In genomic region chr4:137887337-137887992, GRCm38 (mm10) we compare ENCODE assay signal across 19 mouse cellular contexts. TPM values are rescaled to one million over a fixed set of nuclear protein-coding genes. Genes with fewer than 3 reads are reported as not detected.
DNase-seq lines count a peak whose midpoint lies in the region; ATAC-seq and TF ChIP-seq lines count a peak whose summit lies in the region.
"Had no signal": no experiment of that assay in that cellular context is flagged by ENCODE, and none has a peak within 500 bp of the region (broad histone marks: within the 10 kb centered on the region; RNA-seq: fewer than 3 reads in every experiment).

No protein-coding gene starts in this region.

- ATAC-seq in hindbrain, postnatal 0 days, result no peak
- ATAC-seq in liver, embryonic 14.5 days (ENCODE audit: insufficient read depth), result no peak
- no peak for ATAC-seq in forebrain, postnatal 0 days
- ATAC-seq: CD4-positive, CD25-positive, alpha-beta regulatory T cell, adult 4 months; forebrain, embryonic 15.5 days had no signal

- 61% methylated on average over 10 of the region's 10 CpGs for WGBS in heart, adult 2 months
- WGBS in hindbrain, embryonic 10.5 days, result 84% methylated on average over 10 of the region's 10 CpGs
- WGBS in hindbrain, postnatal 0 days, result 85% methylated on average over 10 of the region's 10 CpGs
- WGBS in lung, adult 2 months, result 49% methylated on average over 10 of the region's 10 CpGs
- WGBS in liver, embryonic 14.5 days (ENCODE audit: insufficient replicate concordance), result 42% methylated on average over 10 of the region's 10 CpGs
- 86% methylated on average over 10 of the region's 10 CpGs for WGBS in forebrain, postnatal 0 days

- no peak for TF ChIP-seq POLR2A in heart, adult 2 months (IDR thresholded peaks at IDR 0.05; ENCODE audit: insufficient read depth, low read depth, low read length)
- no peak for TF ChIP-seq POLR2A in lung, adult 2 months (IDR thresholded peaks at IDR 0.05; ENCODE audit: borderline replicate concordance, extremely low read depth, low read depth, low read length)

- peak overlapping the region; percentile 41; the same call in 1 of the 2 replicates for H3K27ac ChIP-seq in heart, adult 2 months
- peak overlapping the region; percentile 25; the same call in 1 of the 2 replicates for H3K27ac ChIP-seq in hindbrain, embryonic 10.5 days
- no peak overlapping the region for H3K27ac ChIP-seq in hindbrain, postnatal 0 days
- no peak overlapping the region for H3K27ac ChIP-seq in liver, embryonic 14.5 days
- no peak overlapping the region; the same call in 1 of the 2 replicates for H3K27ac ChIP-seq in forebrain, postnatal 0 days (ENCODE audit: low read depth, low read length)
- H3K27ac ChIP-seq: embryonic facial prominence, embryonic 12.5 days; forebrain, embryonic 15.5 days; hindbrain, embryonic 14.5 days had no signal

- H3K4me3 ChIP-seq in heart, adult 2 months, result no peak overlapping the region
- H3K4me3 ChIP-seq in hindbrain, embryonic 10.5 days, result no peak overlapping the region
- no peak overlapping the region for H3K4me3 ChIP-seq in hindbrain, postnatal 0 days (ENCODE audit: low read length)
- no peak overlapping the region for H3K4me3 ChIP-seq in lung, adult 2 months (replicated peaks; ENCODE audit: extremely low read depth, low read depth, low read length)
- no peak overlapping the region for H3K4me3 ChIP-seq in liver, embryonic 14.5 days (ENCODE audit: insufficient read depth in 1 of 2, low read depth in 2 of 2, low read length in 2 of 2)
- no peak overlapping the region for H3K4me3 ChIP-seq in forebrain, postnatal 0 days (ENCODE audit: low read depth, low read length)
- H3K4me3 ChIP-seq: embryonic facial prominence, embryonic 12.5 days; forebrain, embryonic 15.5 days had no signal

- no peaks in the 10 kb centered on the region for H3K27me3 ChIP-seq in heart, adult 2 months (ENCODE audit: control insufficient read depth, insufficient read depth, low read length)
- H3K27me3 ChIP-seq in hindbrain, embryonic 10.5 days (ENCODE audit: insufficient read depth, poor library complexity, severe bottlenecking), result no peaks in the 10 kb centered on the region
- H3K27me3 ChIP-seq in hindbrain, postnatal 0 days (ENCODE audit: insufficient read depth, low read length), result no peaks in the 10 kb centered on the region
- no peaks in the 10 kb centered on the region for H3K27me3 ChIP-seq in liver, embryonic 14.5 days (ENCODE audit: control insufficient read depth, insufficient read depth, low read length)
- H3K27me3 ChIP-seq in forebrain, postnatal 0 days (ENCODE audit: insufficient read depth, low read length), result no peaks in the 10 kb centered on the region
- H3K27me3 ChIP-seq: embryonic facial prominence, embryonic 12.5 days; forebrain, embryonic 15.5 days had no signal

- no peak overlapping the region for H3K4me2 ChIP-seq in hindbrain, postnatal 0 days (ENCODE audit: low read depth, low read length)
- peak overlapping the region; percentile 20; the same call in 1 of the 2 replicates for H3K4me2 ChIP-seq in liver, embryonic 14.5 days (ENCODE audit: low read depth)
- no peak overlapping the region for H3K4me2 ChIP-seq in forebrain, postnatal 0 days (ENCODE audit: low read depth)
- H3K4me2 ChIP-seq: embryonic facial prominence, embryonic 12.5 days; forebrain, embryonic 15.5 days; hindbrain, embryonic 14.5 days had no signal

- no peak overlapping the region for H3K9ac ChIP-seq in heart, adult 2 months (ENCODE audit: low read depth, low read length)
- no peak overlapping the region for H3K9ac ChIP-seq in hindbrain, postnatal 0 days (replicated peaks; ENCODE audit: low read length)
- no peak overlapping the region for H3K9ac ChIP-seq in liver, embryonic 14.5 days (replicated peaks)
- no peak overlapping the region for H3K9ac ChIP-seq in forebrain, postnatal 0 days
- H3K9ac ChIP-seq: embryonic facial prominence, embryonic 12.5 days; forebrain, embryonic 15.5 days; hindbrain, embryonic 14.5 days had no signal

- TF ChIP-seq EP300 in heart, adult 2 months (IDR thresholded peaks at IDR 0.05; ENCODE audit: insufficient read depth, low read depth, low read length), result no peak
- TF ChIP-seq EP300 in liver, embryonic 14.5 days (IDR thresholded peaks at IDR 0.05; ENCODE audit: low read depth), result no peak

- H3K9me3 ChIP-seq in hindbrain, embryonic 10.5 days, result no peaks in the 10 kb centered on the region
- H3K9me3 ChIP-seq in hindbrain, postnatal 0 days (ENCODE audit: low read length), result no peaks in the 10 kb centered on the region
- no peaks in the 10 kb centered on the region for H3K9me3 ChIP-seq in liver, embryonic 14.5 days (ENCODE audit: control insufficient read depth, low read length)
- H3K9me3 ChIP-seq in forebrain, postnatal 0 days (ENCODE audit: low read length), result no peaks in the 10 kb centered on the region
- H3K9me3 ChIP-seq: embryonic facial prominence, embryonic 12.5 days; forebrain, embryonic 15.5 days; G1E had no signal

- intact Hi-C loops in heart, adult 2 months (cut with DNase I), result no loop called here

- H3K79me2 ChIP-seq in heart, adult 2 months (replicated peaks; ENCODE audit: control insufficient read depth, insufficient read depth, low read length), result no peaks in the 10 kb centered on the region

- H3K36me3 ChIP-seq in heart, adult 2 months (ENCODE audit: control insufficient read depth, insufficient read depth, low read length), result no peaks in the 10 kb centered on the region
- H3K36me3 ChIP-seq in hindbrain, embryonic 10.5 days, result no peaks in the 10 kb centered on the region
- no peaks in the 10 kb centered on the region for H3K36me3 ChIP-seq in hindbrain, postnatal 0 days (ENCODE audit: insufficient read depth, low read length)
- no peaks in the 10 kb centered on the region for H3K36me3 ChIP-seq in liver, embryonic 14.5 days (replicated peaks; ENCODE audit: control insufficient read depth, insufficient read depth, low read depth)
- no peaks in the 10 kb centered on the region; the same call in 1 of the 2 replicates for H3K36me3 ChIP-seq in forebrain, postnatal 0 days (ENCODE audit: insufficient read depth)
- H3K36me3 ChIP-seq: embryonic facial prominence, embryonic 12.5 days; forebrain, embryonic 15.5 days; G1E had no signal

- no peak for TF ChIP-seq CTCF in heart, adult 2 months (IDR thresholded peaks at IDR 0.05)
- TF ChIP-seq CTCF in hindbrain, postnatal 0 days (IDR thresholded peaks at IDR 0.05; ENCODE audit: low read depth), result no peak
- no peak for TF ChIP-seq CTCF in lung, adult 2 months (IDR thresholded peaks at IDR 0.05; ENCODE audit: insufficient read depth, low read length)
- no peak for TF ChIP-seq CTCF in liver, embryonic 14.5 days (IDR thresholded peaks at IDR 0.05; ENCODE audit: low read depth)
- no peak for TF ChIP-seq CTCF in forebrain, postnatal 0 days (IDR thresholded peaks at IDR 0.05; ENCODE audit: low read depth)

- peaks cover 9% of the 10 kb centered on the region for H3K4me1 ChIP-seq in heart, adult 2 months (ENCODE audit: control insufficient read depth, insufficient read depth, low read length)
- H3K4me1 ChIP-seq in hindbrain, embryonic 10.5 days (replicated peaks), result peaks cover 72% of the 10 kb centered on the region
- H3K4me1 ChIP-seq in hindbrain, postnatal 0 days (ENCODE audit: insufficient read depth, low read length), result peaks cover 29% of the 10 kb centered on the region
- H3K4me1 ChIP-seq in lung, adult 2 months (ENCODE audit: control insufficient read depth, insufficient read depth, low read length), result peaks cover 53% of the 10 kb centered on the region
- H3K4me1 ChIP-seq in liver, embryonic 14.5 days (replicated peaks; ENCODE audit: control insufficient read depth in 2 of 2, insufficient read depth in 2 of 2, low read length in 1 of 2), result peaks cover 6 to 16% of the 10 kb centered on the region in 2 experiments
- peaks cover 22% of the 10 kb centered on the region for H3K4me1 ChIP-seq in forebrain, postnatal 0 days (ENCODE audit: insufficient read depth)

- DNase-seq in heart, adult 2 months, result no peak
- no peak for DNase-seq in heart, postnatal 4 days
- no peak for DNase-seq in hindbrain, embryonic 10.5 days (ENCODE audit: low spot score)
- no peak for DNase-seq in hindbrain, postnatal 0 days (ENCODE audit: low spot score)
- peak; percentile 58 for DNase-seq in lung, postnatal 25 days (ENCODE audit: low spot score)
- DNase-seq in lung, adult 2 months, result no peak
- DNase-seq in liver, embryonic 14.5 days (ENCODE audit: low read depth in 3 of 3, low spot score in 3 of 3), result no peak
- no peak for DNase-seq in forebrain, postnatal 0 days
- DNase-seq: adrenal gland, adult 8-10 months; B cell, adult 2 months; cerebellum, adult 11 months; cerebellum, adult 8-10 months; cerebellum, postnatal 14 days; gastrocnemius, postnatal 14 days had no signal

RNA-seq across cellular contexts. Expression of gene Ece1, which starts 25.4 kb away (rescaled TPM):
- total RNA-seq in heart, adult 2 months (2021), result 100 to 1,000 TPM; 102 to 120 TPM
- polyA plus RNA-seq in heart, adult 2 months (2012; rRNA removed), result 23.3 and 27.3 TPM in 2 replicates
- total RNA-seq in heart, postnatal 4 days (2021), result 100 to 1,000 TPM; 119 to 133 TPM
- 33.7 and 37.6 TPM in 2 replicates for polyA plus RNA-seq in hindbrain, embryonic 10.5 days (2016; fragmentation: Nextera tagmentation; extraction: Ambion mirVana)
- total RNA-seq in hindbrain, postnatal 0 days (2014; rRNA removed), result 40.0 and 43.8 TPM in 2 replicates
- polyA plus RNA-seq in hindbrain, postnatal 0 days (2015; fragmentation: Nextera tagmentation; extraction: Ambion mirVana), result 23.0 and 23.4 TPM in 2 replicates
- 111 and 113 TPM in 2 replicates for polyA plus RNA-seq in lung, adult 2 months (2012; rRNA removed)
- 5.1 and 11.4 TPM in 2 replicates for polyA plus RNA-seq in liver, embryonic 14.5 days (2012; rRNA removed)
- 15.9 and 17.6 TPM in 2 replicates for polyA plus RNA-seq in liver, embryonic 14.5 days (2014; fragmentation: Nextera tagmentation; extraction: Ambion mirVana)
- total RNA-seq in forebrain, postnatal 0 days (2014; rRNA removed), result 24.1 and 32.1 TPM in 2 replicates
- polyA plus RNA-seq in forebrain, postnatal 0 days (2015; fragmentation: Nextera tagmentation; extraction: Ambion mirVana), result 14.4 and 16.2 TPM in 2 replicates

Comparison
In these comparisons a context has a peak if more than half of its experiments do, and no peak if none do; other contexts are left out.
1. H3K27ac ChIP-seq: peak in heart, adult 2 months (single experiment) and hindbrain, embryonic 10.5 days (single experiment); none in hindbrain, postnatal 0 days (single experiment), liver, embryonic 14.5 days (single experiment) and forebrain, postnatal 0 days (single experiment).